ENCODE assay signal across 8 mouse cellular contexts in the genomic region with DNA sequence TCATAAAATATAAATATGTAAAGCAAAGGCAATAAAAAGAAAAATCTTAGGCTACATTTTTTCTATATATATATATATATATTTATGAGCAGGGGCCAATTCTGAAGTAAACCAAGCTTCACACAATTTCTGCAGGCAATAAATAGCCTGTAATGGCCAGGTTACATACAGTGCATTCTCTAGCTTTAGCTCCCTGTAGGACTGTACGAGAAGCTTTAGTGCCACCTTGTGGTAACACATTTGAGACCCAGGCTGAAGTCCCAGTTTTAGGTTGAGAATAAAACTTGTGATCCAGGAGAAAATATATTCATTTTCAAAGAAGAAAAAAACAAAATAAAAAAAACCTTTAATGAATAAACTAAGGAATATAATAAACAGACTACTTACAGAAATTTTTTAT. TPM values are rescaled to one million over a fixed set of nuclear protein-coding genes. Genes with fewer than 3 reads are reported as not detected.
DNase-seq lines count a peak whose midpoint lies in the region; ATAC-seq lines count a peak whose summit lies in the region.

No protein-coding gene starts in this region.

- H3K36me3 ChIP-seq in hindbrain, embryonic 13.5 days, result no peaks in the 10 kb centered on the region
- no peaks in the 10 kb centered on the region for H3K36me3 ChIP-seq in hindbrain, embryonic 12.5 days

- ATAC-seq in hindbrain, embryonic 13.5 days (ENCODE audit: low FRiP score), result peak; percentile 74; the same call in 1 of the 2 replicates
- no peak; the same call in 1 of the 2 replicates for ATAC-seq in hindbrain, embryonic 12.5 days (ENCODE audit: low FRiP score)

- WGBS in hindbrain, embryonic 13.5 days, result 17% methylated on average over 1 of the region's 1 CpGs
- WGBS in hindbrain, embryonic 12.5 days, result 23% methylated on average over 1 of the region's 1 CpGs

- H3K4me3 ChIP-seq in hindbrain, embryonic 13.5 days, result no peak overlapping the region
- no peak overlapping the region for H3K4me3 ChIP-seq in hindbrain, embryonic 12.5 days

- no peak overlapping the region for H3K9ac ChIP-seq in hindbrain, embryonic 13.5 days
- H3K9ac ChIP-seq in hindbrain, embryonic 12.5 days, result no peak overlapping the region

- H3K27me3 ChIP-seq in hindbrain, embryonic 13.5 days, result no peaks in the 10 kb centered on the region
- H3K27me3 ChIP-seq in hindbrain, embryonic 12.5 days, result no peaks in the 10 kb centered on the region

- no peaks in the 10 kb centered on the region for H3K9me3 ChIP-seq in hindbrain, embryonic 13.5 days
- H3K9me3 ChIP-seq in hindbrain, embryonic 12.5 days (replicated peaks), result no peaks in the 10 kb centered on the region

- H3K4me2 ChIP-seq in hindbrain, embryonic 13.5 days, result no peak overlapping the region
- no peak overlapping the region for H3K4me2 ChIP-seq in hindbrain, embryonic 12.5 days (replicated peaks)

- DNase-seq in Muller cell, postnatal 12 days (ENCODE audit: inconsistent ontology term), result peak; percentile 9
- peak; percentile 11 for DNase-seq in embryo, embryonic 11.5 days (ENCODE audit: low read depth, low spot score)
- peak; percentile 4 to 18 for DNase-seq in kidney, adult 8-10 months
- DNase-seq in lung, postnatal 36 days, result peak; percentile 62
- DNase-seq in thymus, postnatal 10 days (ENCODE audit: low spot score in 2 of 2), result no peak
- no peak for DNase-seq in urinary bladder, postnatal 10 days (ENCODE audit: low spot score)

- no peaks in the 10 kb centered on the region for H3K4me1 ChIP-seq in hindbrain, embryonic 13.5 days (replicated peaks)
- H3K4me1 ChIP-seq in hindbrain, embryonic 12.5 days, result no peaks in the 10 kb centered on the region

- H3K27ac ChIP-seq in hindbrain, embryonic 13.5 days, result no peak overlapping the region
- H3K27ac ChIP-seq in hindbrain, embryonic 12.5 days, result no peak overlapping the region

RNA-seq across cellular contexts. Expression of a gene that starts 36.9 kb away (rescaled TPM):
- polyA plus RNA-seq in hindbrain, embryonic 13.5 days (2015; fragmentation: Nextera tagmentation; extraction: Ambion mirVana), result 2.1 and 2.4 TPM in 2 replicates
- polyA plus RNA-seq in hindbrain, embryonic 12.5 days (2016; fragmentation: Nextera tagmentation; extraction: Ambion mirVana), result 1.3 and 1.4 TPM in 2 replicates

Comparison
In these comparisons a context has a peak if more than half of its experiments do, and no peak if none do; other contexts are left out.
1. DNase-seq: peak in Muller cell, postnatal 12 days (single experiment), embryo, embryonic 11.5 days (single experiment), kidney, adult 8-10 months (2 of 2) and lung, postnatal 36 days (single experiment); none in thymus, postnatal 10 days (0 of 2) and urinary bladder, postnatal 10 days (single experiment).